Mouse (Mus musculus) testis, adult 2 months (tissue): ENCODE data around the gene Gm13420. TPM values are rescaled to one million over a fixed set of nuclear protein-coding genes. Genes with fewer than 3 reads are reported as not detected.
A peak's percentile ranks its signal among the peaks of the same experiment; 100 is the strongest.

Experiments used
- H3K27ac ChIP-seq: fragments of 200-500 bp; 2 replicates; pipeline ENCODE4 v1.5.1; 2012; ENCODE audit warnings: low read depth, low read length; ENCODE audit not compliant: control insufficient read depth, insufficient read depth
- H3K27me3 ChIP-seq: fragments of 200-500 bp; 2 replicates; pipeline ENCODE4 v1.6.1; 2012; ENCODE audit warnings: mild to moderate bottlenecking, low read length, moderate library complexity; ENCODE audit not compliant: control insufficient read depth, insufficient read depth
- H3K36me3 ChIP-seq: fragments of 200-500 bp; 2 replicates; pipeline ENCODE4 v1.6.1; 2012; ENCODE audit warnings: mild to moderate bottlenecking, low read length; ENCODE audit not compliant: control insufficient read depth, insufficient read depth
- H3K4me1 ChIP-seq: fragments of 200-500 bp; 2 replicates; pipeline ENCODE4 v1.6.1; 2012; ENCODE audit warnings: low read length; ENCODE audit not compliant: control insufficient read depth, insufficient read depth
- H3K4me3 ChIP-seq: fragments of 200-500 bp; 2 replicates; pipeline ENCODE4 v1.5.1; 2012; ENCODE audit warnings: low read depth, mild to moderate bottlenecking, low read length, moderate library complexity, mixed read lengths; ENCODE audit not compliant: control insufficient read depth
- CTCF ChIP-seq: fragments of 200-500 bp; IDR thresholded peaks from 2 replicates; pipeline ENCODE4 v1.5.1; 2012; ENCODE audit warnings: low read depth, mild to moderate bottlenecking, inconsistent platforms, low read length, moderate library complexity; ENCODE audit not compliant: control insufficient read depth, insufficient read depth, insufficient replicate concordance
- POLR2A ChIP-seq: fragments of 200-500 bp; IDR thresholded peaks from 2 replicates; pipeline ENCODE4 v1.6.1; 2012; ENCODE audit warnings: low read depth, mild to moderate bottlenecking, inconsistent platforms, low read length, moderate library complexity; ENCODE audit not compliant: control insufficient read depth
- polyA plus RNA-seq: library from polyadenylated mRNA; depleted of rRNA; stranded (reverse); fragments of >200 nt; gene quantifications from 2 replicates; pipeline ENCODE4 v1.2.3, GENCODE M21; 2012

The Gm13420 gene
- polyA plus RNA-seq, 1 experiment, result 0.28 TPM

DNA sequence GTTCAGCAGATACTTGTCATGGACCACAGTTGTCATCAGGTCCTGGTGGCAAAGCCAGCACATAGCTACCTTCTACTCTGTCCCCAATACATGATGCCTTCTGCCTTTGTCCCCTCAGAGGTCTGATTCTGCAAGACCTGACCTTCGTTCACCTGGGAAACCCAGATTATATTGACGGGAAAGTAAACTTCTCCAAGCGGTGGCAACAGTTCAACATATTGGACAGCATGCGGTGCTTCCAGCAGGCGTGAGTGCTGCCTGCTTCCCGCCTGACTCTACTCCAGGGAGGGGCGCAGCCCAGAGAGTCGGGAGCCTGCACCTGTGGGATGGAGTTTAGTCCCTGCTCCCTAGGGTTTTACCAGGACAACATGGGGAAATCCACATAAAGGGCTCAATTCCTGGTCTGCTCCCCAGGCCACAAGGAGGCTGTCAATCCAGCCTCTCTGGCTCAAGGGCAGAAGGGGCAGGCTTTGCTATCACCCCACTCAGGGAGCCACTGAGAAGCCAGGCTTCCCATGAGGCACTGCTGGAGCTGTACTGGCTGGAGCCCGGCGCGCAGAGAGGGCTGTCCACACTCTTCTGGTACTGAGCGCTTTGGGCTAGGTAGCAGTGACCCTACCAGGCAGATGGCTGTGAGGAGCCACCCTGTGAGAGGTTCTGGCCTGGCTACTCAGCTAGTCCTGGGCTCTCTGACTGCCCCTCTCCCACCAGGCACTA lies 14.1 kb downstream of the Gm13420 start:
- Histone ChIP-seq H3K4me1 (no peaks in the 10 kb centered on the region), H3K27me3 (no peaks in the 10 kb centered on the region), H3K36me3 (no peaks in the 10 kb centered on the region; the same call in 1 of the 2 replicates), H3K27ac (no peak overlapping the region), H3K4me3 (no peak overlapping the region)
- TF ChIP-seq POLR2A (no peak), CTCF (no peak)

DNA sequence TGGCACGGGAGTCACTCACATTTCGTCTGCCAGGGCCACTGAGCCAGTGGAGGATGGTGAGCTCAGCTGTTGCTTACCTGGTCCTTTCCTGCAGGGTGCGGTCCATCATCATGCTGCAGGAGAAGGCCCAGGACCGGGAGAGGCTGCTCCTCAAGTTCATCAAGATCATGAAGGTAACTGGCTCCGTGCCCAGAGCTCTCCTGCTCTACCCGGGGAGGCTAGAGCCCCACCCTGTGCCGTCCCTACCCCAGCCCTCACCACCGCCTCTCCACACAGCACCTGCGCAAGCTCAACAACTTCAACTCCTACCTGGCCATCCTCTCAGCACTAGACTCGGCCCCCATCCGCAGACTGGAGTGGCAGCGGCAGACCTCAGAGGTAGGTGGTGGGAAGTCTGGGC lies 15.8 kb downstream of the Gm13420 start:
- TF ChIP-seq POLR2A (no peak), CTCF (no peak)
- Histone ChIP-seq H3K4me1 (no peaks in the 10 kb centered on the region), H3K27ac (no peak overlapping the region), H3K4me3 (no peak overlapping the region), H3K27me3 (no peaks in the 10 kb centered on the region), H3K36me3 (no peaks in the 10 kb centered on the region; the same call in 1 of the 2 replicates)

DNA sequence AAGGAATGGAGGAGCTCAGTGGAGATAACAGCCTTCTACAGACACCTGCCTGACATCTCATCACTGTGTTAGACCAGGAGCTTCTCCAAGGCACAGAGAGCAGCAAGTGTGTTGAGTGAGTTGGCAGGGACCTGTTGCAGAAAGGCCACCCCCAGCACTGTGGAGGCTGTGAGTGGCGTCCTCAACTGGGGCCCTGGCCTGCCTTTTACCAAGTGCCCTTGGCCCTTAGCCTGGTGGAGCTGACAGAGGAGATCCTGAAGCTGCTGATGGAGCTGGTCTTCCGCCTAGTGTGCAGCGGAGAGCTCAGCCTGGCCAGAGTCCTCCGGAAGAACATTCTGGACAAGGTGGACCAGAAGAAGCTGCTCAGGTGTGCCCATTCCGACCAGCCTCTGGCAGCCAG lies 18.1 kb downstream of the Gm13420 start:
- no peak overlapping the region for H3K27ac ChIP-seq
- H3K4me1 ChIP-seq, result no peaks in the 10 kb centered on the region
- TF ChIP-seq POLR2A, result no peak
- TF ChIP-seq CTCF, result no peak
- H3K27me3 ChIP-seq, result no peaks in the 10 kb centered on the region
- H3K4me3 ChIP-seq, result no peak overlapping the region
- H3K36me3 ChIP-seq, result no peaks in the 10 kb centered on the region; the same call in none of the 2 replicates

DNA sequence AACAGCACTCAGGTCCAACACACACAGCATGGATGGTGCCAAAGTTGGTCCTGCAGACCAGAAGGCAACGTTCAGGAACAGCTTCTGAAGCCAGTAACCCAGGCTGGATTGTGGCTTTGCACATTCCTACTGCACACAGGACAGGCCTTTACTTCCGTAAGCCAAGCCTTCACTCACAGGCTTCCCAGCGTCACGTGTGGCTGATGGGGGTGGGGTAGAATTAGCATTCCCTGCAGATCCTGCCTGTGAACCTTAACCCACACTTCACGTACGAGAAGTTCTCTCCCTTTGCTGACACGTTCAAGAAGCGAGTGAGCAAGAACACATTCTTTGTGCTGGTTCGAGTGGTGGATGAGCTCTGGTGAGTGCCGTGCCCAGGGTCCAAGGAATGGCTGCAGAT lies 18.9 kb downstream of the Gm13420 start:
- H3K27ac ChIP-seq, result no peak overlapping the region

DNA sequence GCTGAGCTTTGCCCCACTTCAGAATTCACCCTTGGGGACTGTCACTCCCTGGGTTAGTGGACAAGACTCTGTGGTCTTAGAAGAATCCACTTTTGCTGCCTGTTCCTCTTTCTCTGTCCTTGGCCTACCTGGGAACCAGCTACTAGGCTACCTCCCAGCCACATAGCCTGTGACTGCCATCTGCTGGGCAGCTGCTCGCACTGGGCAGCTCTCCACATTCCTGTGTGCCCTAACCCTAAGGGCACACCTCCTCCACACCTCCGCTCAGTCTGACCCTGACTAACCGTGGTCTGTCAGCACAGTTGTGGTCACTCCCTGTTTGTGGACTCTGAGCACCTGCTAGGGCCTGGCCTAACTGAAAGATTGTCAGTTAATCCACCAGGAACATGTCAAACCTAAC lies 19.9 kb downstream of the Gm13420 start:
- Histone ChIP-seq H3K27ac (no peak overlapping the region), H3K4me3 (no peak overlapping the region), H3K4me1 (no peaks in the 10 kb centered on the region), H3K36me3 (no peaks in the 10 kb centered on the region; the same call in none of the 2 replicates), H3K27me3 (no peaks in the 10 kb centered on the region)
- TF ChIP-seq CTCF, result peak; percentile 52; the same call in 1 of the 2 replicates
- TF ChIP-seq POLR2A, result no peak

More for the DNA sequence above, 18.9 kb downstream of the Gm13420 start:
- no peaks in the 10 kb centered on the region for H3K4me1 ChIP-seq
- H3K4me3 ChIP-seq, result no peak overlapping the region
- no peaks in the 10 kb centered on the region; the same call in none of the 2 replicates for H3K36me3 ChIP-seq
- TF ChIP-seq CTCF (no peak), POLR2A (no peak)
- no peaks in the 10 kb centered on the region for H3K27me3 ChIP-seq

DNA sequence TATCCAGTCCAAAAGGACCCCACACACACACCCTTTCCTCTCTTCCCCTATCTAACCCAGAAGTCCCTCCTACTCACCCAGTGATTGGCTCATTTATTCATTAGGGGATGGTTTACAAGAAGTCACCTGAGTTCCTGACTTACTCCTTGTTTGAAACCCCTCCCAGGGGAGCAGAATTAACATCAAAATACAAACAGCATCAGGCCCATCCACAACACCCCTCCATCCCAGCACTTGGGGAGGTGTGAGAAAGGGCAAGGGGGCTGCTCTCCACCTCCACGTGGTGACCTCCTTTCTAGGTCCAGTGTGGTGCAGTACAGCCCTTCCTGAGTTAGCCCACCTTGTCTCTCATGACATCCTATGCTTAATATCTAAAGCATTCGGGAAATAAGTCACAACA lies 22.0 kb downstream of the Gm13420 start:
- TF ChIP-seq CTCF (no peak), POLR2A (no peak)
- no peaks in the 10 kb centered on the region; the same call in 1 of the 2 replicates for H3K36me3 ChIP-seq
- H3K4me1 ChIP-seq, result no peaks in the 10 kb centered on the region
- H3K4me3 ChIP-seq, result no peak overlapping the region
- H3K27ac ChIP-seq, result no peak overlapping the region
- no peaks in the 10 kb centered on the region for H3K27me3 ChIP-seq

DNA sequence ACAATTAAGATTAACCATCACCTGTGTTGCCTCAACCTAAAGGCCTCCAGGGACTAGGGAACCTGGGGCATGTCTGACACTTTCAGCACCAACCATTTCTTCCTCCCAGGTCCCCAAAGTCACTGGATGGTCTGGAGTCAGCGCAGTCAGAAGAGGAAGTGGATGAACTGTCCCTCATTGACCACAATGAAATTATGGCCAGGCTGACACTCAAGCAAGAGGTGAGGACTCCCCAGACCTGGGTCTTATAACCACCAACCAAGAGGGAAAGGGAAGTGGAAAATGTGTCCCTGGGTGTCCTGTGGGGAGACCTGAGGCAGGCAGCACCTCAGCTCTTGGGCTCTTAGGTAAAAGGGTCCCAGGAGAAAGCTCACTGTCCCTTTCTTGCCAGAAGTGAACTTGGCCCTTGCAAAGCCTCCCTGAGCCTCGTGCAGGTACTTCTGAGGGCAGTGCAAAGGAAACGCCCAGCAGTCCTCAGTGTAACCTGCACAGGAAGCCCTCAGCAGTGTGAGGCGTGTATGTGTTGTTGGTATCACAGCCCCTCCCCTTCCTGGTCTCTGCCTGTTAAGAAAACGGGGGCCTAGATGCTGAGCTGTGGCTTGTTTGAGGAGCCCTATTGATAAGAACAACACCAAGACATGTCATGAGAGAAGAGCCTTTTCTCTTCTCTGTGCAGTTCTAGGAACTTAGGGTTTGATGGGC lies 26.7 kb downstream of the Gm13420 start:
- no peak overlapping the region for H3K4me3 ChIP-seq
- H3K27ac ChIP-seq, result no peak overlapping the region
- no peaks in the 10 kb centered on the region for H3K27me3 ChIP-seq
- H3K4me1 ChIP-seq, result no peaks in the 10 kb centered on the region; the same call in 1 of the 2 replicates
- no peaks in the 10 kb centered on the region; the same call in 1 of the 2 replicates for H3K36me3 ChIP-seq
- TF ChIP-seq CTCF (no peak), POLR2A (no peak)
